Mouse (Mus musculus): ENCODE results near the gene Fam126b. TPM values are rescaled to one million over a fixed set of nuclear protein-coding genes. Genes with fewer than 3 reads are reported as not detected.
"Not testable (repeated sequence)": the region's sequence is repeated elsewhere in the genome, so short reads cannot be mapped to it uniquely, and the experiment has no call there.

Fam126b gene
- total RNA-seq (2021): 100 to 1,000 TPM; 120 to 124 TPM
- long read RNA-seq, experiment 1, full-length matches to known transcripts: 8 of 19 reads
- long read RNA-seq, experiment 1, partial matches to known transcripts: 1 of 19 reads
- long read RNA-seq, experiment 1, other reads (novel, unspliced or antisense): 10 of 19 reads
- long read RNA-seq, experiment 2, full-length matches to known transcripts: 14 of 28 reads
- long read RNA-seq, experiment 2, partial matches to known transcripts: 6 of 28 reads
- long read RNA-seq, experiment 2, other reads (novel, unspliced or antisense): 8 of 28 reads

DNA sequence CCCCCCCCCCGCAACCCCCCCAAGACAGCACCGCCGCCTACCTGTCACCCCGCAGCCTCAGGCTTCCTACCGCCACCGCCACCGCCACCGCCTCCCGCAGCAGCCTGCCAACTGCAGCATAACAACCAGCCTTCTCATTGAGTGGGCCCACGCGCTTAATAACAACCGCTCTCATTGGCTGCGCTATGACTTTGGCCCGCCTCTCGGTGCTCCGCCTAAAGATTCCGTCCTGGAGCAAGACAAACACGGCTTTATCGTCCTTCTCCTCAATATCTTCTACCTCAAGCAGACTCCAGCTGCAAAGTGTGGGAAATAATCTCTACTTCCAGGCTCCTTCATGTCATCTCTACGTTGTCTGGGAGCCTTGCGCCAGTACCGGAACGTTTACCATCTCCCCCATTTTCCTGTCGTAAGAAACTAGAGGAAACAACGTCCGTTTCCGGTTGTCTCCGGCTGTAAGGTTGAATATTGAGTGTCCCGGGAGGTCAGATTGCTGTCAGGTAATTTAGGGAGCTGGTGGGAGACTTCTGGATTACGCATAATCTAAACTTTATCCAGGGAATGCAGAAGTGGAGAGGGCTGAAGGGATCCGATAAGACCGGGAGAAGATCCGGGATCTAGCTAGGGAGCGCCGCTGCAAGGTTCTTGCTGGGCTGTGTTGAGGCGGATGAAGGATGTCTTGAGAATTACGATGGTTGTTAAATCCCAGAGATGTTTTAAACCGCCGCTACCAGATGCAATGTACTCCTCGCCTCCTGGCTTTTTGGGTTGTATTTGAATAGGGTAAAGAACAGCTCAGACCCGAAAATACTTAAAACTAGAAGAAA is at the start of gene Fam126b, which contains the start of gene Ndufb3:
Fam126b (minus strand) TSS at position 153 of the 827 bp plus-strand sequence.
Ndufb3 (plus strand) TSS at position 214 of the 827 bp plus-strand sequence.
- H3K27ac ChIP-seq: peak within 1 kb of the TSS; percentile 99
- no peak for TF ChIP-seq CTCF (conservative IDR thresholded peaks at IDR 0.05)
- DNase-seq (ENCODE audit: low spot score in 2 of 2): peak; percentile 89 to 90
- peak within 1 kb of the TSS; percentile 100 for H3K4me3 ChIP-seq

DNA sequence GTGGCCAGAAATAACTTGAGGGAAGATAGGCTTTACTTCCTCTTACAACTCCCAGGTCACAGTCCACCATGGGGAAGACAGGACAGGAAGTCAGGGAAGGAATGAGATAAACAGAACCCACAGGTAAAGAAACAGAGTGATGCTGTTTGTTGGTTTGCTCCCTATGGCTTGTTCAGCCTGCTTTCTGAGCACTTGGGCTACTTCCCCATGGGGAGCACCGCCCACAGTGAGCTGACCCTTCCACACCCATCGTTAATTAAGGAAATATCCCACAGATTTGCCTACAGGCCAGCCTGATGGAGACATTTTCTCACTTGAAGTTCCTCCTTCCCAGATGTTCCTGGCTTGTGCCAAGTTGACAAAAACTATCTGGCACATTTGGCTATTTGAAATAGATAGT is 42.7 kb upstream of the Fam126b start:
- H3K4me3 ChIP-seq; H3K27ac ChIP-seq; DNase-seq (ENCODE audit: low spot score in 2 of 2): not testable (repeated sequence)

DNA sequence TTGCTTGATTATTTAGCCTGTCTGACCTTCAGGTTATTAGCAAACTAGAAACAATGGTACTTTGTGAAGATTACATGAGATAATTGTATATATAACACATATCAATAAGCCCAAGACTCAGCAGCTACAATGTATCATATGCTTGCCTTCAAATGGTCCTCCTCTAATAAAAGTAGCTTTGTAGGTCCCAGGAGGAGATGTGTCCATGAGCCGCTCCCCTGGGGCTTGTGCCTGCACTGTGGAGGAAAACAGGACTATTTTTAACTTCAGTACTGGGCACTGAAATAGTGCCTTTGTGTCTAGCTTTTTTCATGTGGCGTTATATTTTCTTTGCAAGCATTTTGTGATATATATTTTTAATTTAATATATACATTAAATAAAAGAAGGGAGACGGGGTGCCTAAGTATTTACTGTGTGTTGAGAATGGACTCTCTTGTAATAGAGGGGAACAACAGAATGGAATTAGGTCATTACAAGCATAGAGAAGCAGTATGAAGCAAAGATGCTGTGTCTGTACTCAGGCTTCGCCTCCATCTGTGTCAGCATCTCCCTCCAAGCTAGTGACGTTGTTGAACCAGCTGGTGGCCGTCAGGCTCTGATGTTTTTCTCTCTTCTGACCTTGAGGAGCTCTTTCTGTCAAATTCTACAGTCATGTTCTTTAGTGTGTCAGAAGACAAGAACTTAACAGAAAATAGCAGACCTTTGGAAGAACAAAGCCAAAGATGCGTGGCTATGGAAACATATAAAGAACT is 36.0 kb upstream of the Fam126b start:
- no peak for TF ChIP-seq CTCF (conservative IDR thresholded peaks at IDR 0.05)

DNA sequence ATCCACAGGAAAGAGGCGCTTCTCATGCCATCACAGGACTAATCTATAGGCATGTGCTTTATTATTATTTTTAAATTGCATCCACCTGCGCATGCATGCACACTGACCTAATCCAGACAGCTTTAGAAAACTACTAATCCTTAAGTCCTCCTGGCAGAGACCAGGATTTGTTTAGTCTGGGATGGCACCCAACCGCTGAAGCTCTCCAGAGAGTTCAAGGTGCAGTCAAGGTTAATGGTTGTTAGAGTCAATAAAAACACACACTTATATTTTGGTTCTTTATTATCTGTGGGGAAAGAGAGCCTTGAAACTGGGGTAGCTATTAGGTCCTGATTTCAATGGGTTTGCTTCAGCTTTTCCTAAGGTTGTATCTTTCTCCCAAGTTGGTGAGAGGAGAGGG is 35.1 kb upstream of the Fam126b start:
- no peak overlapping the region for H3K4me3 ChIP-seq
- no peak for DNase-seq (ENCODE audit: low spot score in 2 of 2)
- no peak for TF ChIP-seq CTCF (conservative IDR thresholded peaks at IDR 0.05)
- H3K27ac ChIP-seq: peak overlapping the region; percentile 82; the same call in 1 of the 2 replicates

More for the DNA sequence above, 36.0 kb upstream of the Fam126b start:
- H3K27ac ChIP-seq: peak overlapping the region; percentile 82
- H3K4me3 ChIP-seq: no peak overlapping the region
- DNase-seq (ENCODE audit: low spot score in 2 of 2): peak; percentile 37 to 50

DNA sequence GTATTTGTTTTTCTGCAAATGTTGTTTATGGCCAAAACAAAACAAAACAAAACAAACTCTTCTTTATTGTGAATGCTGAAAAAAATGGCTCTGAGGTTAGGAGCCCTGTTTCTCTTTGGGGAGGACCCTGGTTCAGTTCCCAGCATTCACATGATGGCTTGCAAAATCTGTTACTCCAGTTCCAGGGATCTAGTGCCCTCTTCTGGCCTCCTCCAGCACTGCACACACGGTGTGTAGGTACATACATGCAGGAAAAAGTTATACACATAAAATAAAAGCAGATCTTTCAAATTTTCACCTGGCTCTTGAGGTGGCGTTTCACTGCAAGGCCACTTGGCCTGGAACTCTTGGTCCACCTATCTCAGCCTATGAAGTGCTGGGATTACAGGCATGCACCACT is 32.6 kb upstream of the Fam126b start:
- H3K27ac ChIP-seq: peak overlapping the region; percentile 62
- TF ChIP-seq CTCF (conservative IDR thresholded peaks at IDR 0.05): peak; percentile 52
- DNase-seq (ENCODE audit: low spot score in 2 of 2): no peak
- H3K4me3 ChIP-seq: no peak overlapping the region

DNA sequence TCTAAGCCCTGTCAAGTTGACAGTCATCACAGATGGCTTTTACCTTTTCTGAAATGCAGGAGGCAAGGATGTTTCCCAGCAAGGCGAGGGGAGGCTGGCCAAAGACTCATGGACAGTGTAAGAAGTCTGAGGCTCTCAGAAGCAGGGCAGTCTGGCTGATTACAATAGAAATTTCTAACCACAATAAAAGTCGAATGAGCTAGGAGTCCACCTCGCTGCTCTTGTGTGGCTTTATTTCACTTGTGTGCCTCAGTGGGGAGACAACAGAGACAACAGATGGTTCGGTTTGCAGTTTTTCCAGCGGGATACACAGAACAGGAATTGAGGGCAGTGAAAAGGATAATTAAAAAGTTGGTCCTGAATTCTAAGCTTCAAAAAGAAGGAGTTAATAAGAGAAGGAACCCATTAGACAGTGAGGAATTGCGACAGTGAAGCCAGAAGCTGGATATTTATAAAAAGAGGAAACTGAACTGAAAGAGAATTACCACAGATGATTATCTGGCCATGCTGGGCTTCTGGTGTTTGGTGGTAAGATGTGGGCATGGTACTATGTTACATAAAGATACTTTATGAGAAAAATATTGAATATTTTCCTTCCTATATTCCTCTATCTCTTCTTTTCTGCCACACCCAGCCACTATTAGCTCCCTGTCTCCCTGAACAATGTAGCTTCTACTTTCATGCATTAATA is 32.0 kb upstream of the Fam126b start:
- peak overlapping the region; percentile 62 for H3K27ac ChIP-seq
- no peak for TF ChIP-seq CTCF (conservative IDR thresholded peaks at IDR 0.05)
- DNase-seq (ENCODE audit: low spot score in 2 of 2): no peak
- no peak overlapping the region for H3K4me3 ChIP-seq

DNA sequence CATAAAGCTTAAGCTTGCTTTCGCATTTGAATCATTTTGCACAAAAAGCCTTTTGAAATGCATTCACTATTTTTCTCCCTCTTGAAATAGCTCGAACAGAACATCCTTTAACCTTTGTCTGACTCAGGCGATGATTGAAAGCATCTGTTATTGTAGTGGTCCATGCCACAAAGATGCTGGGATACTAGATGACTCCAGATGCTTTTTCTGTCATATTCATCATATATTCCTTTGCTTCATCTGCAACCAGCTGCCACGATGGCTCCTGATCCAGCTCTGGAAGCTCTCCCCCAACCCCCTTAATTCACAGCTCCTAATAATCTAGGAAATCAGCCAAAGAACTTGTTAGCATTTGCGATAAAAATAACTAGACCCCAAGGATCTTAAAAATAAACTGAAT is 31.0 kb upstream of the Fam126b start:
- no peak for TF ChIP-seq CTCF (conservative IDR thresholded peaks at IDR 0.05)
- Histone ChIP-seq H3K4me3 (no peak overlapping the region), H3K27ac (peak overlapping the region; percentile 62)
- DNase-seq (ENCODE audit: low spot score in 2 of 2): peak in 1 of 2 experiments; percentile 29

DNA sequence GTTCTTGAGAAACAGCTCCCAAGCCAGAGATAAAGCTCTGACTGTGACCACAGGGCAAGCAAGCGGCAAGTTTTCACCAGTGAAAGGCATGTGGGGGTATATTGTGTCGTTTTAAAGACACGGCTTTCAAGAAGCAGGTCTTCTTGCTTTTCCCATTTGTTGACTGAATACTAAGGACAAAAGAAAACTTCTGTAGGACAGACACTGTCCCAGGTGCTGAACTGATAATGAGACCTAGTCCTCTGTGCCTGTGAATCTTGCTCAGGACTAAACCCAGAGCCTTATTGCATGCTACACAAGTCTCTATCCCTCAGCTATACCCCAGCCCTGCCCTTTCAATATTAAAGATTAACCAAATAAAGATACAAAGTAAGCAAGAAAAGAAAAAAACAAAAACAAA is 30.1 kb upstream of the Fam126b start:
- peak overlapping the region; percentile 62 for H3K27ac ChIP-seq
- DNase-seq (ENCODE audit: low spot score in 2 of 2): no peak
- no peak overlapping the region for H3K4me3 ChIP-seq
- TF ChIP-seq CTCF (conservative IDR thresholded peaks at IDR 0.05): no peak

DNA sequence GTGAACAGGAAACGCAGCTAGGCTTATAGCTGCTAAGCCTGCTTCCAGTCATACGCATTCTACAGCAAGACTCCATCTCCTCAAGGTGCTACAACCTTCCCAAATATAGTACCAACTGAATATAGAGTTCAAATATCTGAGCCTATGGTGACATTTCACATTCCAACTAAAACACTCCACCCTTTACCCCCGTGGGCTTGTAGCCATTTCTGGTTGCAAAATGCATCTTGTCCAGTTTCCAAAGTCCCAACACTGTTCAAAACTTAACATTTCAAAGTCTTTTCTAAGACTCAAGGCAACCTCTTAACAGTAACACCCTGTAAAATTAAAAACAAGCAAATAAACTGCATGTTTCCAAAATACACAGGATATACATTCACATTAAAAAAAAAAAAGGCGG is 29.0 kb upstream of the Fam126b start:
- Histone ChIP-seq H3K27ac (no peak overlapping the region; the same call in 1 of the 2 replicates), H3K4me3 (no peak overlapping the region)
- DNase-seq (ENCODE audit: low spot score in 2 of 2): no peak
- TF ChIP-seq CTCF (conservative IDR thresholded peaks at IDR 0.05): no peak

DNA sequence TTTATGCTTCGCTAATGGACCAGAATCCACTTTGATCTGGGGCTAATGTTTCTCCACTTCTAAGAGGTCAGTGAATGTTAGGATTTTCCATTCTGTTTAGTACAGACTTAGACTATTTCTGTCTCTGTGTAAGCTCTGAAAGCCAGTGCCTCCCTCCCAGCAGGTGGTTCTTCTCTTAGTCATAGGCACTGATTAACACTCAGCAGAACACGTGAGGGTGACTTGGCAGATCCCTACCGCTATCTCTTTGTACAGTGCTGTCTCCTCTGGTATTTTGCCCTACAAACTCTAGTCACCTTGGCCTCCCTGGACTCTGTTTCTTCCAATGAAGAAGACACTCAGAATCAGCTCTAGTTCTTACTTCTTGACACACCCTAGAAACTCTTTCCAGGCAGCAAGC is 28.3 kb upstream of the Fam126b start:
- no peak for TF ChIP-seq CTCF (conservative IDR thresholded peaks at IDR 0.05)
- H3K27ac ChIP-seq: no peak overlapping the region; the same call in 1 of the 2 replicates
- DNase-seq (ENCODE audit: low spot score in 2 of 2): peak; percentile 29 to 33
- no peak overlapping the region for H3K4me3 ChIP-seq

DNA sequence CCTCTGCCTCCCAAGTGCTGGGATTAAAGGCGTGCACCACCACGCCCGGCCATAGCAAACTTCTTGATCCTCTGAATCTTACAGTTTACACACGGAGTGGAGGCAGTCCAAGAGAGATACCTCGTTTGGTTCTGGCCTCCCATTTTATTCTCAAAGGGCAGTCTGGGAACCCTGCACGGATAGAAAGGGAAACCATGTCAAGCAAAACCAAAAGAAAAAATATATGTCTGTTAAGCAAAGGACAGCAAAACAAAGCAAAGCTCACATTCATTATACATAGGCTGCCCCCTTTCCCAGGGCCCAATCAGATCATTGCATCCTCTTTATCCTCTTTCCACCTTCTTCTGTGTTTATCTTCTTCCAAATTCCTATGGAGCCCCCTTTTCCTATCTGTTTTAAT is 27.7 kb upstream of the Fam126b start:
- TF ChIP-seq CTCF (conservative IDR thresholded peaks at IDR 0.05): no peak
- Histone ChIP-seq H3K4me3 (no peak overlapping the region), H3K27ac (no peak overlapping the region)
- peak in 1 of 2 experiments; percentile 15 for DNase-seq (ENCODE audit: low spot score in 2 of 2)

DNA sequence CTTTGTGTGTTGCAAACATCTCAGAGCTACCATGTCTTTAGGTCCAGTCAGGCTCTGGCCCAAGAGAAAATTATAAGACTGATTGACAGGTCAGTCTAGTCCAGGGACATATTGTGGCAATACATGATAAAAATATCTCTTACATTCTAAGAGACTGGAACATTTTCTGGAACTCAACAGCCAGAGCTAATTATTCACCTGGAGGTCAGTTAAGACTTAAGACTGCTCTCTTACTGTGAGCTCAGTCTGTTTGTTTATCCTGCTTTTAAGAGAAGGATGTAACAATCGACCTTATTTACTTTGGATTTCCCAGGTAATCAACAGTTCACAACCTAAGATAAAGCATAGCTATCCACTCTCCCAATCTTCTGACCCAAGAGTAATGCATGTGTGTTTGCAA is 24.5 kb upstream of the Fam126b start:
- Histone ChIP-seq H3K27ac (no peak overlapping the region), H3K4me3 (no peak overlapping the region)
- no peak for DNase-seq (ENCODE audit: low spot score in 2 of 2)
- TF ChIP-seq CTCF (conservative IDR thresholded peaks at IDR 0.05): no peak

All from layer of hippocampus, adult 2 months (tissue).